Mouse (Mus musculus): ENCODE results near the gene Gm11541.
"Not testable (repeated sequence)": the region's sequence is repeated elsewhere in the genome, so short reads cannot be mapped to it uniquely, and the experiment has no call there.

DNA sequence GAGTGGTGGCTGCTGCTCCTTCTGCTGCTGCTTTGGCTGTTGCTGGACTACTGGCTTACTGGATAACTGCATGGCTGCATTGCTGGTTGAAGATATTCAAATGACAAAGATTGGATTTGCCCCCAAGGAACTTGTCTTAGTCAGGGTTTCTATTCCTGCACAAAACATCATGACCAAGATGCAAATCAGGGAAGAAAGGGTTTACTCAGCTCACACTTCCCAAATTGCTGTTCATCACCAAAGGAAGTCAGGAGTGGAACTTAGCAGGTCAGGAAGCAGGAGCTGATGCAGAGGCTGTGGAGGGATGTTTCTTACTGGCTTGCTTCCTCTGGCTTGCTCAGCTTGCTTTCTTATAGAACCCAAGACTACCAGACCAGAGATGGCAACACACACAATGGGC, 11.8 kb downstream of the Gm11541 start:
- not testable (repeated sequence) for TF ChIP-seq CTCF, EP300 (IDR thresholded peaks at IDR 0.05; ENCODE audit: low read depth)
